9 mouse cellular contexts compared by ENCODE assay signal in the genomic region with DNA sequence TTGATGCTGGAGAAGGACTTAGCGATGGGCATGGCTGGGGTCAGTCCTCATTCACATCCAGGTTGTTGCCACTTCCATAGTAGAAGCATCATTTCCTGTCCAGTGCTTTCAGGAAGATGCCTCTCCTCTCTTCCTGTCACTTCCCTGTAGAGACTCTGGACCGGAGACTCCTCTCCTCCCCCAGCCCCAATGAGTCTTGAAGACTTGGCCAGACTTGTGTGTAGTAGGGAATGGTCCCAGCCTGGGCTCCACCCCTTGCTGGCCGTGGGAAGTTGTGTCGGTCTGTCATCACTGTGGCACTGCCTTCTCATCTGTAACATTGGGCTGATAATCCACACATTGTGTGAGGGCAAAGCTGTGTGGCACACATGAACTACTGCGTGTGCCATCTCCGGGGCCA. TPM values are rescaled to one million over a fixed set of nuclear protein-coding genes. Genes with fewer than 3 reads are reported as not detected.
DNase-seq lines count a peak whose midpoint lies in the region; ATAC-seq lines count a peak whose summit lies in the region.
"Had no signal": no experiment of that assay in that cellular context is flagged by ENCODE, and none has a peak within 500 bp of the region (broad histone marks: within the 10 kb centered on the region; RNA-seq: fewer than 3 reads in every experiment).

No protein-coding gene starts in this region.

- H3K36me3 ChIP-seq in midbrain, embryonic 15.5 days (replicated peaks): no peaks in the 10 kb centered on the region
- H3K36me3 ChIP-seq in midbrain, embryonic 14.5 days (ENCODE audit: control insufficient read depth, insufficient read depth, low read length): peaks cover 5% of the 10 kb centered on the region; the same call in 1 of the 2 replicates
- peaks cover 20% of the 10 kb centered on the region for H3K36me3 ChIP-seq in kidney, embryonic 15.5 days
- no peaks in the 10 kb centered on the region for H3K36me3 ChIP-seq in stomach, embryonic 16.5 days (ENCODE audit: control insufficient read depth, insufficient read depth, low read length)

- H3K4me2 ChIP-seq in midbrain, embryonic 15.5 days: no peak overlapping the region
- no peak overlapping the region for H3K4me2 ChIP-seq in midbrain, embryonic 14.5 days (ENCODE audit: low read length)
- H3K4me2 ChIP-seq in kidney, embryonic 15.5 days: no peak overlapping the region
- no peak overlapping the region for H3K4me2 ChIP-seq in stomach, embryonic 16.5 days (ENCODE audit: low read depth, low read length)

- intact Hi-C loops in left cerebral cortex, postnatal 25 days (cut with DNase I): no loop called here

- peak; percentile 97 for DNase-seq in heart, adult 11 months
- DNase-seq in heart, adult 8-10 months (ENCODE audit: low spot score): no peak
- DNase-seq in midbrain, embryonic 14.5 days: no peak
- no peak for DNase-seq in left cerebral cortex, postnatal 25 days (ENCODE audit: low spot score in 2 of 2)
- DNase-seq in cerebellum, adult 11 months: no peak
- DNase-seq: adrenal gland, postnatal 36 days had no signal

- H3K27me3 ChIP-seq in midbrain, embryonic 15.5 days (replicated peaks): no peaks in the 10 kb centered on the region
- H3K27me3 ChIP-seq in midbrain, embryonic 14.5 days (ENCODE audit: control insufficient read depth, insufficient read depth, low read length): no peaks in the 10 kb centered on the region
- H3K27me3 ChIP-seq in kidney, embryonic 15.5 days: no peaks in the 10 kb centered on the region
- H3K27me3 ChIP-seq in stomach, embryonic 16.5 days (ENCODE audit: control insufficient read depth, insufficient read depth, low read length): no peaks in the 10 kb centered on the region

- WGBS in midbrain, embryonic 15.5 days: 95% methylated on average over 6 of the region's 6 CpGs
- 92% methylated on average over 6 of the region's 6 CpGs for WGBS in midbrain, embryonic 14.5 days
- WGBS in kidney, embryonic 15.5 days: 76% methylated on average over 6 of the region's 6 CpGs
- WGBS in stomach, embryonic 16.5 days: 81% methylated on average over 6 of the region's 6 CpGs

- peaks cover 11% of the 10 kb centered on the region for H3K4me1 ChIP-seq in midbrain, embryonic 15.5 days
- peaks cover 9% of the 10 kb centered on the region; the same call in 1 of the 2 replicates for H3K4me1 ChIP-seq in midbrain, embryonic 14.5 days (ENCODE audit: control insufficient read depth, insufficient read depth, low read length)
- H3K4me1 ChIP-seq in kidney, embryonic 15.5 days: peaks cover 39% of the 10 kb centered on the region
- H3K4me1 ChIP-seq in stomach, embryonic 16.5 days (ENCODE audit: control insufficient read depth, insufficient read depth, low read length): peaks cover 21% of the 10 kb centered on the region

- no peak overlapping the region for H3K9ac ChIP-seq in midbrain, embryonic 15.5 days
- no peak overlapping the region for H3K9ac ChIP-seq in midbrain, embryonic 14.5 days (replicated peaks; ENCODE audit: low read length)
- H3K9ac ChIP-seq in kidney, embryonic 15.5 days: no peak overlapping the region
- peak overlapping the region; percentile 2; the same call in 1 of the 2 replicates for H3K9ac ChIP-seq in stomach, embryonic 16.5 days (ENCODE audit: low read length)

- peak overlapping the region; percentile 46; the same call in 1 of the 2 replicates for H3K27ac ChIP-seq in midbrain, embryonic 15.5 days
- no peak overlapping the region for H3K27ac ChIP-seq in midbrain, embryonic 14.5 days (replicated peaks; ENCODE audit: low read depth, low read length)
- peak overlapping the region; percentile 95 for H3K27ac ChIP-seq in kidney, embryonic 15.5 days
- peak overlapping the region; percentile 79 for H3K27ac ChIP-seq in stomach, embryonic 16.5 days (ENCODE audit: low read length)

- no peak overlapping the region for H3K4me3 ChIP-seq in midbrain, embryonic 15.5 days
- H3K4me3 ChIP-seq in midbrain, embryonic 14.5 days (replicated peaks; ENCODE audit: low read depth, low read length): no peak overlapping the region
- no peak overlapping the region for H3K4me3 ChIP-seq in kidney, embryonic 15.5 days (replicated peaks)
- no peak overlapping the region for H3K4me3 ChIP-seq in stomach, embryonic 16.5 days (replicated peaks; ENCODE audit: low read length)

- no peak for ATAC-seq in midbrain, embryonic 15.5 days (replicated peaks)
- ATAC-seq in midbrain, embryonic 14.5 days (ENCODE audit: low FRiP score, low TSS enrichment): no peak
- no peak for ATAC-seq in kidney, embryonic 15.5 days (replicated peaks; ENCODE audit: low FRiP score)
- ATAC-seq in stomach, embryonic 16.5 days (ENCODE audit: insufficient read depth, low FRiP score): no peak

- H3K9me3 ChIP-seq in midbrain, embryonic 15.5 days: no peaks in the 10 kb centered on the region
- no peaks in the 10 kb centered on the region for H3K9me3 ChIP-seq in midbrain, embryonic 14.5 days (ENCODE audit: control insufficient read depth, low read length)
- no peaks in the 10 kb centered on the region for H3K9me3 ChIP-seq in kidney, embryonic 15.5 days (replicated peaks)
- no peaks in the 10 kb centered on the region for H3K9me3 ChIP-seq in stomach, embryonic 16.5 days (replicated peaks; ENCODE audit: control insufficient read depth, low read length)

RNA-seq across cellular contexts. Expression of a gene that starts 21.7 kb away (rescaled TPM):
- 10 to 100 TPM; 51.1 to 75.8 (median 59.4) TPM for total RNA-seq in heart, adult 8-10 months (2022)
- 42.5 and 42.8 TPM in 2 replicates for polyA plus RNA-seq in midbrain, embryonic 15.5 days (2015; fragmentation: Nextera tagmentation; extraction: Ambion mirVana)
- 44.2 and 45.8 TPM in 2 replicates for polyA plus RNA-seq in midbrain, embryonic 14.5 days (2014; fragmentation: Nextera tagmentation; extraction: Ambion mirVana)
- 23.1 and 24.8 TPM in 2 replicates for polyA plus RNA-seq in kidney, embryonic 15.5 days (2015; fragmentation: Nextera tagmentation; extraction: Ambion mirVana)
- 18.3 and 20.4 TPM in 2 replicates for polyA plus RNA-seq in stomach, embryonic 16.5 days (2015; fragmentation: Nextera tagmentation; extraction: Ambion mirVana)
- total RNA-seq in left cerebral cortex, postnatal 25 days (2021): 10 to 100 TPM; 32.7 to 47.7 TPM

RNA-seq across cellular contexts. Expression of a gene that starts 22.3 kb away (rescaled TPM):
- 10 to 100 TPM; 52.7 to 57.9 (median 55.4) TPM for total RNA-seq in heart, adult 8-10 months (2022)
- polyA plus RNA-seq in midbrain, embryonic 15.5 days (2015; fragmentation: Nextera tagmentation; extraction: Ambion mirVana): 100 and 109 TPM in 2 replicates
- 117 and 129 TPM in 2 replicates for polyA plus RNA-seq in midbrain, embryonic 14.5 days (2014; fragmentation: Nextera tagmentation; extraction: Ambion mirVana)
- 124 and 131 TPM in 2 replicates for polyA plus RNA-seq in kidney, embryonic 15.5 days (2015; fragmentation: Nextera tagmentation; extraction: Ambion mirVana)
- 111 and 116 TPM in 2 replicates for polyA plus RNA-seq in stomach, embryonic 16.5 days (2015; fragmentation: Nextera tagmentation; extraction: Ambion mirVana)
- total RNA-seq in left cerebral cortex, postnatal 25 days (2021): 100 to 1,000 TPM; 163 to 168 TPM
